In genomic region chr11:97842001-97842400, GRCm38 (mm10) we compare ENCODE assay signal across 10 mouse cellular contexts. TPM values are rescaled to one million over a fixed set of nuclear protein-coding genes. Genes with fewer than 3 reads are reported as not detected.
DNase-seq lines count a peak whose midpoint lies in the region; ATAC-seq and TF ChIP-seq lines count a peak whose summit lies in the region.
"Had no signal": no experiment of that assay in that cellular context is flagged by ENCODE, and none has a peak within 500 bp of the region (broad histone marks: within the 10 kb centered on the region; RNA-seq: fewer than 3 reads in every experiment).

No protein-coding gene starts in this region.

- dilution Hi-C loops in CH12.LX (cut with MboI; ENCODE audit: extremely low pct_ligation_motif_present, extremely low pct_unique_long_range_greater_than_20kb, low sequenced_read_pairs), result no loop called here

- no peak for ATAC-seq in embryonic facial prominence, embryonic 15.5 days (ENCODE audit: insufficient number of reproducible peaks, low FRiP score, low TSS enrichment, low read depth)
- no peak for ATAC-seq in limb, embryonic 12.5 days (ENCODE audit: insufficient number of reproducible peaks, insufficient read depth, low FRiP score, low TSS enrichment, low read depth)
- ATAC-seq in erythroblast, adult 5-6 weeks (replicated peaks; ENCODE audit: low FRiP score, poor library complexity, severe bottlenecking), result no peak

- peaks cover 0 to 29% of the 10 kb centered on the region in 2 experiments for H3K36me3 ChIP-seq in CH12.LX (replicated peaks in 1 of 2; ENCODE audit: control insufficient read depth in 1 of 2, insufficient read depth in 1 of 2, low read length in 1 of 2)
- H3K36me3 ChIP-seq in embryonic facial prominence, embryonic 15.5 days, result peaks cover 9% of the 10 kb centered on the region
- peaks cover 14% of the 10 kb centered on the region for H3K36me3 ChIP-seq in limb, embryonic 12.5 days

- H3K9me3 ChIP-seq in CH12.LX (replicated peaks; ENCODE audit: low read length), result no peaks in the 10 kb centered on the region
- no peaks in the 10 kb centered on the region for H3K9me3 ChIP-seq in embryonic facial prominence, embryonic 15.5 days (replicated peaks)
- no peaks in the 10 kb centered on the region for H3K9me3 ChIP-seq in limb, embryonic 12.5 days

- peaks cover 6 to 34% of the 10 kb centered on the region in 2 experiments for H3K4me1 ChIP-seq in CH12.LX (ENCODE audit: control insufficient read depth in 1 of 2, insufficient read depth in 2 of 2)
- H3K4me1 ChIP-seq in embryonic facial prominence, embryonic 15.5 days, result peaks cover 19% of the 10 kb centered on the region; the same call in 1 of the 2 replicates
- H3K4me1 ChIP-seq in limb, embryonic 12.5 days (replicated peaks), result peaks cover 12% of the 10 kb centered on the region

- no peak overlapping the region for H3K9ac ChIP-seq in CH12.LX (ENCODE audit: insufficient read depth, low read depth)
- H3K9ac ChIP-seq in embryonic facial prominence, embryonic 15.5 days, result no peak overlapping the region
- peak overlapping the region; percentile 38 for H3K9ac ChIP-seq in limb, embryonic 12.5 days (replicated peaks)

- 0 out of 4 replicates have a peak, but pooled peaks have one; percentile 9 for TF ChIP-seq CTCF in CH12.LX (conservative IDR thresholded peaks at IDR 0.05 in 1 of 2, IDR thresholded peaks at IDR 0.05 in 1 of 2; ENCODE audit: low read depth in 2 of 2, low read length in 2 of 2)

- in situ Hi-C loops in CH12.LX (cut with MboI; ENCODE audit: low pct_ligation_motif_present, low pct_unique_long_range_greater_than_20kb, low sequenced_read_pairs), result loop anchor here (5.0 kb wide), 1 partner anchor 45 kb away; the partner anchor contains the start of gene Lasp1

- no peak overlapping the region for H3K27ac ChIP-seq in CH12.LX (ENCODE audit: insufficient read depth, low read depth)
- H3K27ac ChIP-seq in embryonic facial prominence, embryonic 15.5 days (replicated peaks), result no peak overlapping the region
- H3K27ac ChIP-seq in limb, embryonic 12.5 days, result peak overlapping the region; percentile 43; the same call in 1 of the 2 replicates
- H3K27ac ChIP-seq: liver, embryonic 14.5 days had no signal

- TF ChIP-seq POLR2A in CH12.LX (IDR thresholded peaks at IDR 0.05; ENCODE audit: low read depth, low read length), result no peak

- no peak for TF ChIP-seq RAD21 in CH12.LX (IDR thresholded peaks at IDR 0.05; ENCODE audit: low read depth, low read length)

- WGBS in embryonic facial prominence, embryonic 15.5 days, result 47% methylated on average over 4 of the region's 4 CpGs
- WGBS in limb, embryonic 12.5 days, result 45% methylated on average over 4 of the region's 4 CpGs

- peak overlapping the region in 1 of 3 experiments; percentile 71 for H3K4me3 ChIP-seq in CH12.LX (replicated peaks in 1 of 3; ENCODE audit: low read depth in 2 of 3, low read length in 2 of 3, poor library complexity in 1 of 3)
- H3K4me3 ChIP-seq in embryonic facial prominence, embryonic 15.5 days (replicated peaks), result 0 out of 2 replicates have a peak overlapping the region, but pooled peaks have one; percentile 44
- H3K4me3 ChIP-seq in limb, embryonic 12.5 days (replicated peaks), result peak overlapping the region; percentile 53

- H3K4me2 ChIP-seq in CH12.LX (ENCODE audit: insufficient read depth, low read depth, poor library complexity, severe bottlenecking), result peak overlapping the region; percentile 53; the same call in 1 of the 2 replicates
- peak overlapping the region; percentile 57 for H3K4me2 ChIP-seq in embryonic facial prominence, embryonic 15.5 days (replicated peaks)
- peak overlapping the region; percentile 64 for H3K4me2 ChIP-seq in limb, embryonic 12.5 days

- H3K79me2 ChIP-seq in CH12.LX (replicated peaks; ENCODE audit: control insufficient read depth, extremely low read depth, insufficient read depth, poor library complexity, severe bottlenecking), result no peaks in the 10 kb centered on the region

- no peaks in the 10 kb centered on the region for H3K27me3 ChIP-seq in CH12.LX (replicated peaks)
- no peaks in the 10 kb centered on the region for H3K27me3 ChIP-seq in embryonic facial prominence, embryonic 15.5 days
- no peaks in the 10 kb centered on the region for H3K27me3 ChIP-seq in limb, embryonic 12.5 days

- TF ChIP-seq EP300 in CH12.LX (IDR thresholded peaks at IDR 0.05; ENCODE audit: low read length), result no peak

- DNase-seq in embryo, embryonic 10.5 days (ENCODE audit: low spot score), result peak; percentile 54
- DNase-seq in embryo, embryonic 10 days (ENCODE audit: low spot score), result no peak
- no peak for DNase-seq in CH12.LX (ENCODE audit: extremely low read depth)
- DNase-seq in left cerebral cortex, adult 11 months (ENCODE audit: low spot score), result no peak
- DNase-seq in testis, postnatal 10 days (ENCODE audit: low spot score), result no peak
- DNase-seq: gastrocnemius, postnatal 36 days had no signal

TF ChIP-seq in CH12.LX, 34 proteins besides CTCF, POLR2A, EP300 and RAD21:
- no peak for TF ChIP-seq SMC3 (IDR thresholded peaks at IDR 0.05; ENCODE audit: low read depth, low read length)
- TF ChIP-seq UBTF (IDR thresholded peaks at IDR 0.05; ENCODE audit: low read depth, low read length), result no peak
- TF ChIP-seq USF1 (IDR thresholded peaks at IDR 0.05; ENCODE audit: low read depth, low read length), result no peak
- no peak for TF ChIP-seq GABPA (IDR thresholded peaks at IDR 0.05; ENCODE audit: insufficient replicate concordance, low read depth, low read length)
- no peak for TF ChIP-seq TBP (conservative IDR thresholded peaks at IDR 0.05; ENCODE audit: low read depth, low read length)
- no peak for TF ChIP-seq PAX5 (IDR thresholded peaks at IDR 0.05; ENCODE audit: low read length)
- no peak for TF ChIP-seq CHD2 (IDR thresholded peaks at IDR 0.05; ENCODE audit: low read length)
- TF ChIP-seq ZKSCAN1 (IDR thresholded peaks at IDR 0.05; ENCODE audit: borderline replicate concordance, low read depth, low read length), result no peak
- no peak for TF ChIP-seq ZC3H11A (IDR thresholded peaks at IDR 0.05; ENCODE audit: low read depth, low read length)
- TF ChIP-seq JUN (IDR thresholded peaks at IDR 0.05; ENCODE audit: insufficient read depth, low read depth, low read length), result no peak
- TF ChIP-seq NRF1 (IDR thresholded peaks at IDR 0.05; ENCODE audit: low read depth, low read length), result no peak
- TF ChIP-seq BHLHE40 (IDR thresholded peaks at IDR 0.05; ENCODE audit: low read depth, low read length), result no peak
- TF ChIP-seq SIN3A (IDR thresholded peaks at IDR 0.05; ENCODE audit: low read length), result no peak
- no peak for TF ChIP-seq ETS1 (conservative IDR thresholded peaks at IDR 0.05; ENCODE audit: low read depth, low read length)
- TF ChIP-seq MAFK (IDR thresholded peaks at IDR 0.05; ENCODE audit: insufficient replicate concordance, low read length), result no peak
TF ChIP-seq in CH12.LX: peak in this region for 0.

RNA-seq across cellular contexts. Expression of gene B230217C12Rik, which starts 1.4 kb away (rescaled TPM):
- total RNA-seq in CH12.LX (2012; rRNA removed) (4.6 and 4.9 TPM in 2 replicates), CH12.LX (2014; rRNA removed) (13.7 and 14.0 TPM in 2 replicates)
- 11.9 and 12.4 TPM in 2 replicates for polyA plus RNA-seq in CH12.LX (2012; ENCODE audit: insufficient read length, low read depth)
- polyA plus RNA-seq in embryonic facial prominence, embryonic 15.5 days (2015; fragmentation: Nextera tagmentation; extraction: Ambion mirVana), result 6.8 and 7.4 TPM in 2 replicates
- 11.8 and 13.2 TPM in 2 replicates for polyA plus RNA-seq in limb, embryonic 12.5 days (2016; fragmentation: Nextera tagmentation; extraction: Ambion mirVana)
- 2.1 TPM in 1 of 2 replicates, not detected in the other for total RNA-seq in erythroblast, adult 5-6 weeks (2015; ENCODE audit: low replicate concordance)
- total RNA-seq in erythroblast, adult 5-6 weeks (2017; ENCODE audit: low replicate concordance), result not detected in 2 replicates

RNA-seq across cellular contexts. Expression of gene Fbxo47, which starts 42.0 kb away (rescaled TPM):
- total RNA-seq in CH12.LX (2012; rRNA removed) (0.80 and 1.1 TPM in 2 replicates), CH12.LX (2014; rRNA removed) (2.1 and 3.0 TPM in 2 replicates)
- 1.8 and 2.0 TPM in 2 replicates for polyA plus RNA-seq in CH12.LX (2012; ENCODE audit: insufficient read length, low read depth)
- 0.39 and 0.57 TPM in 2 replicates for polyA plus RNA-seq in embryonic facial prominence, embryonic 15.5 days (2015; fragmentation: Nextera tagmentation; extraction: Ambion mirVana)
- polyA plus RNA-seq in limb, embryonic 12.5 days (2016; fragmentation: Nextera tagmentation; extraction: Ambion mirVana), result 0.60 and 0.92 TPM in 2 replicates
- not detected in 2 replicates for total RNA-seq in erythroblast, adult 5-6 weeks (2015; ENCODE audit: low replicate concordance)
- 0.84 and 0.85 TPM in 2 replicates for total RNA-seq in erythroblast, adult 5-6 weeks (2017; ENCODE audit: low replicate concordance)
- total RNA-seq: gastrocnemius, postnatal 36 days had no signal

RNA-seq across cellular contexts. Expression of gene Lasp1, which starts 43.2 kb away (rescaled TPM):
- total RNA-seq in CH12.LX (2012; rRNA removed), result 16.8 and 18.6 TPM in 2 replicates
- total RNA-seq in CH12.LX (2014; rRNA removed), result 12.3 and 12.5 TPM in 2 replicates
- 45.1 and 45.4 TPM in 2 replicates for polyA plus RNA-seq in CH12.LX (2012; ENCODE audit: insufficient read length, low read depth)
- 117 and 121 TPM in 2 replicates for polyA plus RNA-seq in embryonic facial prominence, embryonic 15.5 days (2015; fragmentation: Nextera tagmentation; extraction: Ambion mirVana)
- polyA plus RNA-seq in limb, embryonic 12.5 days (2016; fragmentation: Nextera tagmentation; extraction: Ambion mirVana), result 110 and 120 TPM in 2 replicates
- 31.8 and 54.8 TPM in 2 replicates for total RNA-seq in erythroblast, adult 5-6 weeks (2015; ENCODE audit: low replicate concordance)
- total RNA-seq in erythroblast, adult 5-6 weeks (2017; ENCODE audit: low replicate concordance), result 28.4 and 129 TPM in 2 replicates

RNA-seq across cellular contexts. Expression of gene Rpl23, which starts 59.8 kb away (rescaled TPM):
- 2,073 and 2,338 TPM in 2 replicates for total RNA-seq in CH12.LX (2012; rRNA removed)
- total RNA-seq in CH12.LX (2014; rRNA removed), result 1,878 and 2,226 TPM in 2 replicates
- 1,387 and 2,564 TPM in 2 replicates for polyA plus RNA-seq in CH12.LX (2012; ENCODE audit: insufficient read length, low read depth)
- 567 and 575 TPM in 2 replicates for polyA plus RNA-seq in embryonic facial prominence, embryonic 15.5 days (2015; fragmentation: Nextera tagmentation; extraction: Ambion mirVana)
- 513 and 518 TPM in 2 replicates for polyA plus RNA-seq in limb, embryonic 12.5 days (2016; fragmentation: Nextera tagmentation; extraction: Ambion mirVana)
- 241 and 306 TPM in 2 replicates for total RNA-seq in erythroblast, adult 5-6 weeks (2015; ENCODE audit: low replicate concordance)
- 280 and 382 TPM in 2 replicates for total RNA-seq in erythroblast, adult 5-6 weeks (2017; ENCODE audit: low replicate concordance)
